Mouse (Mus musculus) liver, postnatal 0 days (tissue): ENCODE data around the gene Thsd7b. TPM values are rescaled to one million over a fixed set of nuclear protein-coding genes. Genes with fewer than 3 reads are reported as not detected.

Experiments
- ATAC-seq: fragments of 200-750 bp; cut with Nextera tagmentation; 2 replicates; pipeline ENCODE4 v1.8.0; 2017; ENCODE audit warnings: mild to moderate bottlenecking, moderate library complexity
- DNase-seq: peaks from one replicate; pipeline ENCODE4 v3.0.0-alpha.2; 2016
- H3K27ac ChIP-seq: fragments of 300-500 bp; sonication (generic); 2 replicates; pipeline ENCODE4 v1.5.1; 2014; ENCODE audit warnings: antibody characterized with exemption, moderate library complexity, mild to moderate bottlenecking, low read depth
- H3K27me3 ChIP-seq: fragments of 300-500 bp; sonication (generic); 2 replicates; pipeline ENCODE4 v1.6.1; 2014; ENCODE audit warnings: low read length, control low read depth, mixed read lengths; ENCODE audit not compliant: insufficient read depth
- H3K36me3 ChIP-seq: fragments of 300-500 bp; sonication (generic); replicated peaks from 2 replicates; pipeline ENCODE4 v1.6.1; 2014; ENCODE audit warnings: mild to moderate bottlenecking, control low read depth, low read length, moderate library complexity, mixed read lengths; ENCODE audit not compliant: insufficient read depth
- H3K4me1 ChIP-seq: fragments of 300-500 bp; sonication (generic); 2 replicates; pipeline ENCODE4 v1.6.1; 2014; ENCODE audit warnings: antibody characterized with exemption, mild to moderate bottlenecking, control low read depth; ENCODE audit not compliant: insufficient read depth
- H3K4me2 ChIP-seq: fragments of 300-500 bp; sonication (generic); 2 replicates; pipeline ENCODE4 v1.6.1; 2014; ENCODE audit warnings: low read depth, mild to moderate bottlenecking, low read length, moderate library complexity, mixed read lengths
- H3K4me3 ChIP-seq: fragments of 300-500 bp; sonication (generic); 2 replicates; pipeline ENCODE4 v1.5.1; 2014; ENCODE audit warnings: low read depth, low read length
- H3K9ac ChIP-seq: fragments of 300-500 bp; sonication (generic); replicated peaks from 2 replicates; pipeline ENCODE4 v1.6.1; 2014; ENCODE audit warnings: mild to moderate bottlenecking, moderate library complexity
- H3K9me3 ChIP-seq: fragments of 300-500 bp; sonication (generic); 2 replicates; pipeline ENCODE4 v1.6.1; 2016; ENCODE audit warnings: mild to moderate bottlenecking, control low read depth, low read length, mixed read lengths
- CTCF ChIP-seq: sonication (generic); IDR thresholded peaks from 2 replicates; pipeline ENCODE4 v1.5.1; 2016; ENCODE audit warnings: antibody characterized with exemption, low read depth
- EP300 ChIP-seq: IDR thresholded peaks from 2 replicates; pipeline ENCODE4 v1.6.1; 2016; ENCODE audit warnings: antibody characterized with exemption, low read depth, mild to moderate bottlenecking
- WGBS: fragments of 180-500 bp; shearing (Covaris S2); extraction: QIAGEN DNeasy Blood & Tissue Kit; methylation state at CpG from one replicate; pipeline ENCODE4 v1.1.7; 2014; ENCODE audit not compliant: insufficient replicate concordance; 5-methylcytosine and 5-hydroxymethylcytosine counted together
- polyA plus RNA-seq: library from polyadenylated mRNA; unstranded; fragments of >200 nt; fragmentation: Nextera tagmentation; extraction: Ambion mirVana; gene quantifications from 2 replicates; pipeline ENCODE4 v1.2.1, GENCODE M21; 2015

The Thsd7b gene
- polyA plus RNA-seq, 1 experiment from 2014 or later = 0.09 TPM

DNA sequence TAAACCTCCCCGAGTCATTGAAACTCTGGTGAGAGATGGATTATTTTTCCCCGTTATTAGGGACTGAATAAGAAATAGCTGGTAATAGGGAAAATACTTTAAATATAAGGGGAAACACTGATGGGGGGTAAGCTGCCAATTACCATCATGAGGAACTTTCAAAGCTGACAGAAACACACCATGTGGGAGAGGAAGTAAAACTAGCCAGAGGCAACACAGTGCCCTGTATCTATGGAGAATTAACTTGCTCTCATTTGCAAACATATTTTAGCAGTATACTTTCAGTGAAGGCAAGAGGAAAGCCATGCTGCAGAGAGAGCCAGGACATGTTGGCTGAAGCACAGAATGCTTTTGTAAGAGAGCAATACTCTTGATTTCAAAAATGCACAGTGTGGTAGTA is 51.7 kb downstream of the Thsd7b start:
- H3K9me3 ChIP-seq = no peaks in the 10 kb centered on the region
- ATAC-seq (no peak), DNase-seq (no peak)
- no peaks in the 10 kb centered on the region for H3K27me3 ChIP-seq
- no peaks in the 10 kb centered on the region for H3K4me1 ChIP-seq
- WGBS = 79% methylated on average over 2 of the region's 2 CpGs
- H3K36me3 ChIP-seq = no peaks in the 10 kb centered on the region
- H3K9ac ChIP-seq = no peak overlapping the region
- H3K27ac ChIP-seq = no peak overlapping the region
- no peak overlapping the region for H3K4me2 ChIP-seq
- no peak for TF ChIP-seq EP300
- no peak for TF ChIP-seq CTCF
- H3K4me3 ChIP-seq = no peak overlapping the region

DNA sequence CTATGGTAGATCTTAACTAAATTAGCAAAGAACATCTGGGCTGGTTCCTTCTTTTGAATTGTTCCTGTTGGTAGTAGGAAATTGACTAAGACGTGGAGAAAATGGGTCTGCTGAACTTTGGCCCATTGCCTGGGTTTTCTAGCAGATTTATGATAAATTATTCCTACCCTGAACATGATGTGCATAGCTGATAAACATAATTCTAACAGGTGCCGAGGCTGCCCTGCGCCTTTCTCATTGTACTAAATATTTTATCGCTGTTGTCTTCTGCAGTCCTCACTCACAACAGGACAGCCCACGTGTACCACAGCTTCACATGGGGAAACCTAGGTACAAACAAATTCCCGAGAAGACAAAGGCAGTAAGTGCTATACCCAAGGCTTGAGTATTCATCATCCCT is 83.5 kb downstream of the Thsd7b start:
- DNase-seq (no peak), ATAC-seq (no peak)
- Histone ChIP-seq H3K4me1 (no peaks in the 10 kb centered on the region), H3K4me3 (no peak overlapping the region), H3K9ac (no peak overlapping the region), H3K27me3 (no peaks in the 10 kb centered on the region), H3K27ac (no peak overlapping the region), H3K9me3 (no peaks in the 10 kb centered on the region), H3K36me3 (no peaks in the 10 kb centered on the region), H3K4me2 (no peak overlapping the region)
- 64% methylated on average over 6 of the region's 6 CpGs for WGBS
- TF ChIP-seq CTCF (no peak), EP300 (no peak)

DNA sequence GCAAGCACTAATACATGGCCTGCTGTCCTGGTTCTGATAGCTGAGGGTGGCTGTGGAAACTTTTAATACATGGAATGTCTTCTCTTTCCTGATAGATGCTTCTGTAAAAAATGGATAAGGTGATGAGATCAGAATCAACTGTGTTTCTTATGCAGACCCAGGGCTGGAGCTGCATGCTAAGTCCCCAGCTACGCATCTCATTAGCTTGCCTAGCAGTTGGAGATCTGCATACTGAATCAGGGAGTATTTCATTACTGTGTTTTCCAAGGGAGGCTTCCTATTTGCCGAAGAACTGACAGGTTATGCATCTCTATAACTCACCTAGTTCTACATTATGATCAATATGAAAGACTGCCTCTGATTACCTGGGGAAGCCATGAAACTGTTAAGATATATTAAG is 84.3 kb downstream of the Thsd7b start:
- DNase-seq (no peak), ATAC-seq (no peak)
- no peaks in the 10 kb centered on the region for H3K4me1 ChIP-seq
- H3K9me3 ChIP-seq = no peaks in the 10 kb centered on the region
- 71% methylated on average over 2 of the region's 2 CpGs for WGBS
- no peaks in the 10 kb centered on the region for H3K27me3 ChIP-seq
- no peak overlapping the region for H3K4me2 ChIP-seq
- no peak overlapping the region for H3K27ac ChIP-seq
- no peaks in the 10 kb centered on the region for H3K36me3 ChIP-seq
- no peak overlapping the region for H3K9ac ChIP-seq
- TF ChIP-seq CTCF = no peak
- TF ChIP-seq EP300 = no peak
- H3K4me3 ChIP-seq = no peak overlapping the region

DNA sequence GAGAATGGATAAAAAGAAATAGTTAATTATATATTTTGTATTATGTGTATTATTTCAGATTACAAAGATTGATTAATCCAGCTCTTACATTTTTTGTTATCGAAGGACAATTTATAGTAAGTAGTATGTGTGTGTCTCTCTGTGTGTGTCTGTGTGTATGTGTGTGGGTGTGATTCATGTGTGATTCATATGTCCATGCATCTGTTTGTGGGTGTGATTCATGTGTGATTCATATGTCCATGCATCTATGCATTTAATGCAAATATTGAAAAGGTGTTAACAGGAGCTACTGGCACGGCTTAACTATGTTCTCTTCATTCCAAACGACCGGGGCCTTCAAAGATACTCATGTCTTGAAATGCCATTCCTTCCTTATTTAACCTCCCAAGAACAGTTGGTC is 90.3 kb downstream of the Thsd7b start:
- 76% methylated on average over 4 of the region's 4 CpGs for WGBS
- Histone ChIP-seq H3K36me3 (no peaks in the 10 kb centered on the region), H3K4me2 (no peak overlapping the region), H3K4me1 (no peaks in the 10 kb centered on the region), H3K9ac (no peak overlapping the region), H3K4me3 (no peak overlapping the region), H3K9me3 (no peaks in the 10 kb centered on the region), H3K27me3 (no peaks in the 10 kb centered on the region), H3K27ac (no peak overlapping the region)
- TF ChIP-seq EP300 (no peak), CTCF (no peak)
- DNase-seq (no peak), ATAC-seq (no peak)

DNA sequence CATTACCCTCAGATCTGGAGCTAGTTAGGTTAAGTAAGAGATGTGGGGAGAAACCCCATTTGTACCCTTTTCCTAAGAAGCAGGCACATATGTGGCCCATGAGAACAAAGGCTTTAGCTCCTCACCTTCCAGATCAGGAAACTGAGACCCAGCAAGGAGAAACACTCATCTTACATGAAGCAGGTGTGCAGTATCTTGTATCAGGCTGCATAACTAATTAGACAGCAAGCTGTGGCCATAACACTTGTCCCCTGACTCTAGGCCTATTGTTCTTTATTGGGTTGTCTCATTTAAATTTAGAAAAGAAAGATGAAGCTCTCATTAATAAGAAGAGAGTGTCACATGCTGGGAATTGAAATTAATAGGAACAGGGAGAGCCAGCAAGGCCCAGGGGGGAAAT is 91.7 kb downstream of the Thsd7b start:
- H3K9ac ChIP-seq = no peak overlapping the region
- no peaks in the 10 kb centered on the region for H3K9me3 ChIP-seq
- no peaks in the 10 kb centered on the region for H3K36me3 ChIP-seq
- H3K27ac ChIP-seq = no peak overlapping the region
- TF ChIP-seq EP300 = no peak
- TF ChIP-seq CTCF = no peak
- H3K4me3 ChIP-seq = no peak overlapping the region
- H3K4me2 ChIP-seq = no peak overlapping the region
- H3K4me1 ChIP-seq = no peaks in the 10 kb centered on the region
- DNase-seq (no peak), ATAC-seq (no peak)
- H3K27me3 ChIP-seq = no peaks in the 10 kb centered on the region

DNA sequence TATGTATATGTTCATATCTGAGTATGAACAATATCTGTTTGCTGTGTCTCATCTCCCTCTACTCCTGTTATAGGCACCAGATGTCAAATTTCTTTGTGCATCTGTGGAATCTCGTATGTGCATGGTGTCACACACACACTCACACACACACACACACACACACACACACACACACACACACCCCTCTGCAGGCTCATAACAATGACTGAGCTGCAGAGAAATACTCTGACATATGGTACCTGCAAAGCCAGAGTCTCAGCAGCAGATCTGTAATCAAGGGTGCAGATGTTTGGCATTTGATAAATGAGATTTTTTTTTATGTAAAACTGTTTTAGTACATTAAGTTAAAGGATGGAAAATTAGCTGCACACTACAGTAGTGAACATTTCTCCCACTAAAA is 92.5 kb downstream of the Thsd7b start:
- no peak overlapping the region for H3K9ac ChIP-seq
- H3K9me3 ChIP-seq = no peaks in the 10 kb centered on the region
- no peak overlapping the region for H3K27ac ChIP-seq
- ATAC-seq = no peak
- H3K4me1 ChIP-seq = no peaks in the 10 kb centered on the region
- H3K36me3 ChIP-seq = no peaks in the 10 kb centered on the region
- H3K27me3 ChIP-seq = no peaks in the 10 kb centered on the region
- TF ChIP-seq CTCF (no peak), EP300 (no peak)
- no peak overlapping the region for H3K4me2 ChIP-seq
- 71% methylated on average over 1 of the region's 1 CpGs for WGBS
- H3K4me3 ChIP-seq = no peak overlapping the region
- DNase-seq = no peak

DNA sequence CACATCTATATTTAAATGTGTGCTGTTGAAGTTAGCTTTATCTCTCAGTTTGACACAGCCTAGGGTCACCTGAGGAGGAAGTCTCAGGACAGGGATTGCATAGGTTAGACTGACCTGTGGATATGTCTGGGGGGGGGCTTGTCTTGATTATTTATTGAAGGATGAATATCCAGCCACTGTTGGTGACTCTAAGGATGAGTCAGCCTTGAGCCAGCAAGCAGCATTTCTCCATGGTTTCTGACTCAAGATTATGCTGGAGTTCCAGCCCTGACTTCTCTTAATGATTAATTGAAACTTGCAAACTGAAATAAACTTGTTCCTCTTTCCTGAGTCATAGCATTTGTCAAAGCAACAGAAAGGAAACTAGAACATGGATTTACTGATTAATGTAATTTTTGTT is 113.4 kb downstream of the Thsd7b start:
- Histone ChIP-seq H3K36me3 (no peaks in the 10 kb centered on the region), H3K9ac (no peak overlapping the region), H3K4me1 (no peaks in the 10 kb centered on the region), H3K27me3 (no peaks in the 10 kb centered on the region), H3K27ac (no peak overlapping the region), H3K4me3 (no peak overlapping the region), H3K9me3 (no peaks in the 10 kb centered on the region), H3K4me2 (no peak overlapping the region)
- DNase-seq (no peak), ATAC-seq (no peak)
- no peak for TF ChIP-seq CTCF
